Mouse (Mus musculus): Measurements from ENCODE around the gene Rab35.
A peak's percentile ranks its signal among the peaks of the same experiment; 100 is the strongest.

Gene Rab35

GRCm38 (mm10) chr5:115650885-115651284, 19.2 kb downstream of the Rab35 start:
- no peak for DNase-seq

- DNase-seq = no peak
These were observed 20.1 kb downstream of the Rab35 start for GRCm38 (mm10) chr5:115651821-115652220.

GRCm38 (mm10) chr5:115652681-115653575, 21.2 kb downstream of the Rab35 start:
- DNase-seq = peak; percentile 100

- DNase-seq = no peak
These were observed 22.1 kb downstream of the Rab35 start for GRCm38 (mm10) chr5:115653776-115654175.

- DNase-seq = no peak
These were observed 25.0 kb downstream of the Rab35 start for GRCm38 (mm10) chr5:115656677-115657076.

- no peak for DNase-seq
These were observed 25.5 kb downstream of the Rab35 start for GRCm38 (mm10) chr5:115657234-115657633.

- no peak for DNase-seq
These were observed 26.6 kb downstream of the Rab35 start for GRCm38 (mm10) chr5:115658352-115658751.

GRCm38 (mm10) chr5:115662658-115663057, 30.9 kb downstream of the Rab35 start:
- no peak for DNase-seq

GRCm38 (mm10) chr5:115666366-115667065, 34.8 kb downstream of the Rab35 start:
- DNase-seq = peak; percentile 72 to 81

- DNase-seq = no peak
These were observed 35.5 kb downstream of the Rab35 start for GRCm38 (mm10) chr5:115667210-115667609.

GRCm38 (mm10) chr5:115667894-115668293, 36.2 kb downstream of the Rab35 start:
- no peak for DNase-seq

GRCm38 (mm10) chr5:115668986-115669385, 37.3 kb downstream of the Rab35 start:
- DNase-seq = no peak

GRCm38 (mm10) chr5:115669974-115670373, 38.3 kb downstream of the Rab35 start:
- DNase-seq = no peak

- DNase-seq = no peak
These were observed 38.7 kb downstream of the Rab35 start for GRCm38 (mm10) chr5:115670406-115670805.

- peak; percentile 58 to 74 for DNase-seq
These were observed 40.1 kb downstream of the Rab35 start for GRCm38 (mm10) chr5:115671846-115672245.

GRCm38 (mm10) chr5:115685126-115685525, 53.4 kb downstream of the Rab35 start:
- no peak for DNase-seq

- no peak for DNase-seq
These were observed 55.0 kb downstream of the Rab35 start for GRCm38 (mm10) chr5:115686716-115687115.

GRCm38 (mm10) chr5:115693271-115693670, 61.6 kb downstream of the Rab35 start:
- DNase-seq = no peak

- DNase-seq = peak; percentile 77 to 85
These were observed 63.6 kb downstream of the Rab35 start for GRCm38 (mm10) chr5:115695191-115695770.

GRCm38 (mm10) chr5:115696811-115697210, 65.1 kb downstream of the Rab35 start:
- no peak for DNase-seq

Measured in cerebellum, adult 18-20 months (tissue).